Mouse (Mus musculus) spleen, adult 2 months (tissue): ENCODE results near the gene Tmem150c.

Source experiments
- CTCF ChIP-seq: fragments of 200-500 bp; IDR thresholded peaks from 2 replicates; pipeline ENCODE4 v1.5.1; 2011; ENCODE audit warnings: mild to moderate bottlenecking, inconsistent platforms; ENCODE audit not compliant: insufficient read depth, insufficient read length, insufficient replicate concordance; ENCODE audit errors: extremely low read depth
- POLR2A ChIP-seq: fragments of 200-500 bp; IDR thresholded peaks from 2 replicates; pipeline ENCODE4 v1.6.1; 2011; ENCODE audit warnings: low read depth, low read length, inconsistent platforms

- TF ChIP-seq POLR2A (no peak), CTCF (no peak)
Observed at GRCm38 (mm10) chr5:100149967-100150366, 9.6 kb downstream of the Tmem150c start.
